Mouse (Mus musculus) liver, embryonic 14.5 days (tissue): Measurements from ENCODE around the gene Cyp2s1.

Experiments
- CTCF ChIP-seq: IDR thresholded peaks from 2 replicates; pipeline ENCODE4 v1.5.1; 2016; ENCODE audit warnings: antibody characterized with exemption, low read depth, control low read depth
- EP300 ChIP-seq: IDR thresholded peaks from 2 replicates; pipeline ENCODE4 v1.6.1; 2016; ENCODE audit warnings: antibody characterized with exemption, low read depth

DNA sequence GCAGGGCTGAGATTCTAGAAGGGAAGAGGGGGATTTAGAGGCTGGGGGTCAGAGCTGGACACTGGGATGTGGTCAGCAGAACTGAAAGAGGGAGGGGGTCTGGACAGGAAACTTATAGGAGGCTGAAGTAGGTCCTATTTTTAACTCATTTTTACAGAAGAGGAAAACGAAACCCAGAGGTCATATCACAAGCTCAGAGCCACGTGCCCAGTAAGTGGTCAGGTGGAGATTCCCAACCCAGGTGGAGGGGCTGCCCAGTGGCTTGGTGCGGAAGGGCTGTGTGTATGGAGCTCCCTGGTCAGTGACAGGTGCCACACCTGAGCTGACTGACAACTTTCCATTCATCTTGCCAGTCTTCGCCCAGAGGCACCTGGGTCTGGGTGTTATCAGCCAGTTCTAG, 29.7 kb downstream of the Cyp2s1 start:
- TF ChIP-seq CTCF (no peak), EP300 (no peak)
